Mouse (Mus musculus) layer of hippocampus, adult 11-12 months (tissue): ENCODE measurements around the gene Vps72.
"Not testable (repeated sequence)": the region's sequence is repeated elsewhere in the genome, so short reads cannot be mapped to it uniquely, and the experiment has no call there.

Experiments used
- DNase-seq: peaks from one replicate; pipeline ENCODE4 v3.0.0; 2022; ENCODE audit warnings: low spot score

Vps72 gene

GRCm38 (mm10) chr3:95134133-95134532 is 23.3 kb downstream of the Vps72 start:
- not testable (repeated sequence) for DNase-seq

- DNase-seq: peak; percentile 65
These were observed 24.2 kb downstream of the Vps72 start for GRCm38 (mm10) chr3:95135023-95135422.

- DNase-seq: no peak
These were observed 24.7 kb downstream of the Vps72 start for GRCm38 (mm10) chr3:95135433-95136052.

- no peak for DNase-seq
These were observed 25.5 kb downstream of the Vps72 start for GRCm38 (mm10) chr3:95136336-95136735.

GRCm38 (mm10) chr3:95139586-95140288 is 28.9 kb downstream of the Vps72 start:
- DNase-seq: no peak

GRCm38 (mm10) chr3:95140289-95140595 is 29.4 kb downstream of the Vps72 start:
- no peak for DNase-seq

- DNase-seq: no peak
These were observed 30.0 kb downstream of the Vps72 start for GRCm38 (mm10) chr3:95140795-95141194.

GRCm38 (mm10) chr3:95141474-95141873 is 30.7 kb downstream of the Vps72 start:
- DNase-seq: no peak

- DNase-seq: no peak
These were observed 31.3 kb downstream of the Vps72 start, which contains the start of gene Tnfaip8l2 for GRCm38 (mm10) chr3:95141952-95142616. Gene Tnfaip8l2, minus strand, starts transcription at chr3:95142360.

GRCm38 (mm10) chr3:95142617-95143011 is 31.8 kb downstream of the Vps72 start:
- peak; percentile 89 for DNase-seq

GRCm38 (mm10) chr3:95147924-95148323 is 37.1 kb downstream of the Vps72 start:
- no peak for DNase-seq

GRCm38 (mm10) chr3:95153874-95154273 is 43.1 kb downstream of the Vps72 start:
- DNase-seq: peak; percentile 53

- DNase-seq: no peak
These were observed 48.7 kb downstream of the Vps72 start for GRCm38 (mm10) chr3:95159511-95159986.

- DNase-seq: peak; percentile 91
These were observed 49.5 kb downstream of the Vps72 start, which contains the start of gene Sema6c for GRCm38 (mm10) chr3:95159987-95160963. Gene Sema6c, plus strand, starts transcription at chr3:95160457.

GRCm38 (mm10) chr3:95161041-95161551 is 50.3 kb downstream of the Vps72 start:
- DNase-seq: no peak

GRCm38 (mm10) chr3:95161618-95162344 is 51.0 kb downstream of the Vps72 start:
- no peak for DNase-seq

- DNase-seq: no peak
These were observed 51.5 kb downstream of the Vps72 start for GRCm38 (mm10) chr3:95162345-95162628.

GRCm38 (mm10) chr3:95163419-95164255 is 52.8 kb downstream of the Vps72 start:
- no peak for DNase-seq

- no peak for DNase-seq
These were observed 53.4 kb downstream of the Vps72 start for GRCm38 (mm10) chr3:95164256-95164550.

GRCm38 (mm10) chr3:95164840-95165239 is 54.0 kb downstream of the Vps72 start:
- DNase-seq: no peak
